Mouse (Mus musculus): ENCODE measurements at regions not wholly inside any gene's neighbourhood (a gene's known extent, or its start where the extent isn't known, plus 50 kb on each side); places are given as distances from the start of the nearest gene placed in this dataset.

DNA sequence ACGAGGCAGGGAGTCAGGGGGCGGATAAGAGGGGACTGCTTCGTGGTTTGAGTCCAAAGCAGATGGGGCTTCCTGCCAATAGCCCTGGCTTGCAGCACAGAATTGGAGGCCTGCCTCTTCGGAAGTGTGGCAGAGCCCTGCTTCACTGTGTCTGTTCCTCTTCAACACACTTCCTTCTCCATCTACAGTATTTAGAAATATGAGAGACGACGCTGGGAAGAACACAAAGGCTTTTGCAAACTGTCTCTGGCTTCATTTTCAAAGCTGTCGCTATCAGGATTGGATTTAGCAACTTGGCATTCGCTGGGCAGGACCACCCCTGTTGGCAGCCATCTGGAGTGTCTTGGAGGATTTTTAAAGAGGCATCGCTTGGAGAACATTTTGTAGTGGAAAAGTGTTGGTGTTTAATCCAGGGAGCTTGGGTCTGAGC, 95.3 kb upstream of the Gm6657 start:
- no peak for DNase-seq (ENCODE audit: low read depth, low spot score)

DNA sequence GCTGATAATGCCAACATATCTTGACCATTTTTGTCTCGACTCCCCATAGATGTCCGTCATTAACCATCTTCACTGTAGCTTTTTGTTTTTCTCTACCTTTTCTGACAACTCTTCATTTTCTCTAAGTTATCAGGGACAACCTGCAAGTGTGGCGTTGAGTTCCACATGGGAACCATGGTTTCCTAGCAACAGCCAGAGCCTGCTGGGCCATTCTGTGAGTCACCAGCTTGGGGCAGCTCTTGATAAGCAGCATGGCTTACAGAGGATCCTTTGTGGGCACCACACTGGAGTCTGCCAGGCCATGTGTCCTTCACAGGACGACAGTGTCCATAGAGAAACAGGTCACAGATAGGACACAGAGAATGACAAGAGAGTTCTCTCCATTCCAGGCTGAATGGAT, 94.3 kb upstream of the Gm6657 start:
- no peak for DNase-seq (ENCODE audit: low read depth, low spot score)

DNA sequence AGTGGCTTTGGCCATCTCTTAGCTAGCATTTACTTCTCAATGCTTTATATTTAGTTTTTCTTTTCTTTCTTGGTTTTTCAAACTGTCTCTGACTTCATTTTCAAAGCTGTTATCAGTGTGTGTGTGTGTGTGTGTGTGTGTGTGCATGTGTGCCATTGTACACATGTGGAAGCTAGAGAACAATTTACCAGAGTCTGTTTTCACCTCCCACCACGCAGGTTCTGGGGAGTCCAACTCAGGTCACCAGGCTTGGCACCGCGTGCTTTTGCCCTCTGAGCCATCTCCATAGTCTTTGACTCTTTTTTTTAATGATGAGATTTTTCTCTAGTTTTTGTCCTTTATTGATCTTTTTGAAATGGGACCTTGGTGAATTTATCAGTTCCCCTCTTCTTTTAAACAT, 93.3 kb upstream of the Gm6657 start:
- no peak for DNase-seq (ENCODE audit: low read depth, low spot score)

DNA sequence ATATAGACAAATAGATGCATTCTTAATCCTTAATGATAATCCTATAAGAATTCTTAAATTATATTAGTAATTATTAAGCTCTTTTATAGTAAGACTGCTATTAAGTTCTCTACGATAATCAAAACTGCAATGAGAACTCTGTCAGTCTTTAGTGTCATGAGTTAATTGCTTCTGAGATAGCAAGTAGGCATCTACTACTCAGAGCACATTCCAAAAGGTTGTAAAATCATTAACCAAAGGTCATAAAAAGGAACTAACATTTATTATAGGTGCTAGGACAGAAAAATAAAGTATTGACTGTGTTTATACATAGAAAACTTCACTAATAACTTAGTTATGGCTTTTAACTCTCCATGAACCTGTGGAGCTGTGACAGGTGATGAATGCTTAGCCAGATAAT, 84.1 kb upstream of the Gm6657 start:
- DNase-seq (ENCODE audit: low read depth, low spot score): no peak

DNA sequence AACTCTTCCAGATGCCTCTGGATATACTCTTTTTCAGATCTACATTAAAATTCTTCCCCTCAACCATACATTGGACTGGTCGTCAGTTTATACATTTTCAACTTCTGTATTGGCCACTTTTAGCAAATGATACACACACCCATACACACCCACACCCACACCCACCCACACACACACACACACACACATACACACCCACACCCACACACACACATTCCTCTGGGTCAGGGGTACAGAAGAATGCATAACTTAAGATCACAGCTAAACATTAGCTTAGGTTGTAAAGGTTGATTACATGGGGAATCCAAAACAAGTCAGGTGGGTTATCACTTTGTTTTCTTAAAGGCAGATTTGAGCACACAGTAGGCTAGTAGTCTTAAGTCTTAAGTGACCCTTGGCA, 75.9 kb upstream of the Gm6657 start:
- DNase-seq (ENCODE audit: low read depth, low spot score): no peak

DNA sequence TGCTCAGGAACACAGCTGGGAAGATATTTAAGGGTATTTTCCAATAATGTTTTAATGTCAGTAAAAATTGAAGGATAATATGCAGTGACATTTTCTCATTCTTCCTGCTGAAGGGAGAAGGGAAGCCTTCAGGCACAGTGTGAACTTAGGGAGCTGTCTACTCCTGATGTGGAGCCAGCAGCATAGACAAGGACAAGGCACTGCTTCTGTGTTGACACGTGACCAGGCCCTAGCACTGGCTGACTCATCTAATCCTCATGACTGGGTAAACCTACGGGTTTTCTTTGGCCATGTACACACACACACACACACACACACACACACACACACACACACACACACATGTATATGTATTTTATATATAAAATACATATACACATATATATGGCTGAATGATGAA, 74.8 kb upstream of the Gm6657 start:
- no peak for DNase-seq (ENCODE audit: low read depth, low spot score)

DNA sequence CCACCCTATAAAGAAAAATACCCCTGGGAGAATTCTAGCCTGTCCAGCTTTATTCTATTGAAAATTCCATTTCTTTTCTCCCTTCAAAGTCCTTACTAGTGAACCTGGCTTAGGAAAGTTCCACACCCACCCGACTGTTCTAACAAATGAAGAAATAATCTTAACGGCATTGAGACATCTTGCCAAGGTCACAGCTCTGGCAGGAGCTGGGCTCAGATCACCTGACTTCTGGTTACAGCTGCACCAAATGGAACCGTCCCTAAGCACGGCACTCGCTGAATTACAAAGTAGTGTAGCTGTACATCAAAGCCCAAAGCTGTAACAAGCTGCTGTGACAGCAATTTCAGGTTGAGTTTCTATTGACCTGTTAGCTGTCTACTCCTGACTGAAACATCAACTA, 74.2 kb upstream of the Gm6657 start:
- no peak for DNase-seq (ENCODE audit: low read depth, low spot score)

DNA sequence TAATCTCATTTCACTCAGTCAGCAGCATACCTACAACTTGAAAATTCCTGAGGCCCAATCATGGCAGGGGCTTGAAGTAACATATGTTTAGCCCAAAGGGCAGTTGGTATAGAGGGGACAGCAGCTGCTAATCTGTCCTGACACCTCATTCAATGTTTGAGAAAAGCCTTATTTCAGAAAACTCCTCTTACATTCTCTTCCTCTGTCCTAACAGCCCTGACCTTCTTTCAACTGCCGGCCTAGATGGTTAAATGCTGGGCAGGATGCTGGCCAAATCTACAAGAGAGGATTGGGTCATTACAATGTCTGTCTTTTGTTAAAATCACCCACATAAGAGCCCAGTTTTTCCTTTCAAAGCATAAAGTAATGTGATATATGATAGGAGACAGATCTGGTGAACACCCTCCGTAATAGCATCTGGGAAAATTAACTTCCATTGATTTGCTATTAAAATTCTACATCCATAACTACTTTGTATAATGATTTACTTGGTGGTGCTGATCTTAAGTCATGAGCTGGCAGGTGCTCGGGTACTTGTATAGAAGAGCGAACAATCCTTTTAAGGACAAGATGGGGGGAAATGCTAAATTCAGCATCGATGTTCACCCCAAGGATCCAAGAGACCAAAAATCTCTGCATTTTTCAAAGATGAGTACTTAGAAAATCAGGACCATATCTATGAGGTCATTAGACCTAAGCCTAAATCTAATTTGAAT, 64.8 kb upstream of the Gm6657 start:
- DNase-seq (ENCODE audit: low read depth, low spot score): no peak

DNA sequence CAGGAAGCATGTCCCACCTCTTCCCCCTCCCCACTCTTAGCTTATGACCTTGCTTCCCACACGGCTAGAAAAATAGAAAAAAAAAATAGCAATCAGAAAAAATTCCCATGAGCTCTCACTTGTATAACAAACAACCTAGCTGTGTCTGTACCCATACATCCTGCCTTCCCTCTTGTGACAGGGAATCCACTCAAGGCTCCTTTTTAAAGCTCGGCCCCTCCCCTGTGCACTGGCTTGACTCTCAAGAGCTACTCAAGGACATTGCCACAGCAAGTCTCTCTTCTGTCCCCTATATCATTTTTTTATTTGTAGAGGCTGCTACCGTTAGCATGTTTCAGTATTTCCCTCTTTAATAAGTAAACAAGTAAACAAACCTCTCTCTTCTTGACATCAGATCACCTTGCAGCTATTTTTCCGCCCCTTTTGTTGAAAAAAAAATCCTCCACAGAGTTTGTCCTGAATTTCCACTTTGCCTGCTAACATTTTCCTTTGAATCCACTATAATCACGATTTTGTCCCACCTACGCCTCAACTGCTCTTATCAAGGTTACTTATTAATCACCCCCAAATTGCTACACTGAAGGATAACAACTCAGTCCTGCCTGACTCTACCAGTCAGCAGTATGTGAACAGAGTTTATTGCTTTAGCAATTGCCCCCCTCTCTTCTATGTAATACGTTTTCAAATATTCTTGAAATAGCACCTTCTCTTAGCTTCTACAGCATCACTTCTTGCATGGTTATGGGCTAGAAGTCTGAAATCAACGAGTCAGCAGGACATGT, 61.8 kb upstream of the Gm6657 start:
- DNase-seq (ENCODE audit: low read depth, low spot score): no peak

DNA sequence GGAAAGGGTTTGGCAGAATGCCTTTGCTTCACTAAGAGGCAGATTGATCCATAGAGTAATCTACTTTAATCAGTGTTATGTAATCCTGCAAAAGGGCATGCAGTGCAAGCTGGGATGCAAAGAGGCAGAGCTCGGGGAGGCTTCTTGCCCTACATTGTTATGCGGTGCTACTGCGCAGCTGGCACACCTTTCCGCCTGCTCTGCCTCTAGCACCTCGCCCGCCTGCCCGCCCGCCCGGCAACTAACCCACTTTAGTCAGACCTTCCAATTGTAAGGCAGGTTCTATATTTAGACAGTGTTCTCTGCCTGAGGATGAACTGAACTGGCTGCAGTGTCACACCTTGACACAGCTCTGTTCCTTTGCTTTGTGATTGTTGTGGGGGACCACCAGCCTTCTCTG, 60.7 kb upstream of the Gm6657 start:
- no peak for DNase-seq (ENCODE audit: low read depth, low spot score)

DNA sequence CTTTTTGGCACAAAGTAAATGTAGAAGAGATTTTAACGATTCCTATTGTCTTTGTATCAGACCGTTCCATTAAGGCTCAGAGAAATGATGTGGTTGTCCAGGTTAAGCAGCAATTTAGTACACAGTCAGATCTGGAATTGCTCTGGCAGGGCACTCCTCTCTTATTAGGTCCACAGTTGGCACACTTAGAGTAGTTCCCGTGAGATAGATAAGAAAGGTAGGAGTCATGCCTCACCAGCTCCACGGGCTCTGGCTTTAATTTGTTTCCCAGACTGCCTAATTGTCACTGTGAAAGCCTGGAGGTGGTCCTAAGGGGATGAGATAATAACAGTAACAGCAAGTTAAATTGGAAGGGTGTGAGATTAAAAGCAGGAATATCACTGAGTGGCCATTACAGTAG, 60.1 kb upstream of the Gm6657 start:
- DNase-seq (ENCODE audit: low read depth, low spot score): no peak

DNA sequence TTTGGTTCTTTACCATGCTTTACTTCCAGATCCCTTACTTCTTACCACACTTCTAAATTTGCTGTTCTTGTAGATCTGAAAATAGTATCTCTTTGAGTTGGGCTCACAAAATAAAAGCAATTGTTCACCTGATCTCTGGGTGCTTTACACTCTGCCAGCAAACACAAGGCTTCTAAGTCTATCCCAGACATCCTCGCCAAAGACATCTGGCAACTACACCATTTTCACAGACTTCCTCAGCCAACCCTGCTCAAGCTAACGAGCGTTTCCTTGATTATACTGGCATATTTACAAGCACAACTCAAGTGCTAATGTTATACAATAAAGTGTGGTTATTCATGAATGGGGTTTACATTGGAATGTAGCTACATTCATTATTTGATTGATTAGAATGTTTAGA, 56.8 kb upstream of the Gm6657 start:
- DNase-seq (ENCODE audit: low read depth, low spot score): no peak

DNA sequence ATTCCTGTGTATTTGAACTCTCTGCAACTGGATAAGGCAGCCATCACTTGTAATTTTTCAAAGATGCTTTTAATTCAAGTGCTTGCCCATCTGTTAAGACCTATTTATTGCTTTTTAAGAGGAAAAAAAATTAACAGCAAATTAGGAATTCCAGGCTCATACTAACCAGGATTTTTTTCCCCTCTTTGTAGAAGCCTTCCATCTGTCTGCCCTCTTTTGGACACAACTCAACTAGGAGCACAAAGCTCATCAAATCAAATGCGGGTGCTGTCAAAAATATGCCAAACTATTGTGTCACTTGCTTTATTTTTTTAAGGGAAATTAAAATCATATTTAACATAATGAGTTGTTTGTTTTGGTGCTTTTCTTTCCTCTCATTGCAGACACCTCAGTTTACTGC, 55.6 kb upstream of the Gm6657 start:
- no peak for DNase-seq (ENCODE audit: low read depth, low spot score)

All from CD4-positive, CD25-positive, alpha-beta regulatory T cell, adult 2 months (primary cell).